Mouse (Mus musculus) heart, embryonic 12.5 days (tissue): ENCODE results near the gene Rasgrp3. TPM values are rescaled to one million over a fixed set of nuclear protein-coding genes. Genes with fewer than 3 reads are reported as not detected.

Experiments used
- ATAC-seq: fragments of 200-750 bp; cut with Nextera tagmentation; 2 replicates; pipeline ENCODE4 v1.8.0; 2017; ENCODE audit warnings: moderate TSS enrichment, moderate library complexity; ENCODE audit not compliant: insufficient number of reproducible peaks, low FRiP score
- H3K27ac ChIP-seq: fragments of 300-500 bp; sonication (generic); 2 replicates; pipeline ENCODE4 v1.5.1; 2016; ENCODE audit warnings: mild to moderate bottlenecking, moderate library complexity; ENCODE audit not compliant: poor library complexity, severe bottlenecking
- H3K27me3 ChIP-seq: fragments of 300-500 bp; sonication (generic); replicated peaks from 2 replicates; pipeline ENCODE4 v1.6.1; 2016; ENCODE audit warnings: mild to moderate bottlenecking, moderate library complexity
- H3K36me3 ChIP-seq: fragments of 300-500 bp; sonication (generic); 2 replicates; pipeline ENCODE4 v1.6.1; 2016; ENCODE audit warnings: mild to moderate bottlenecking, moderate library complexity
- H3K4me1 ChIP-seq: fragments of 300-500 bp; sonication (generic); replicated peaks from 2 replicates; pipeline ENCODE4 v1.6.1; 2016; ENCODE audit warnings: mild to moderate bottlenecking
- H3K4me2 ChIP-seq: fragments of 300-500 bp; sonication (generic); 2 replicates; pipeline ENCODE4 v1.6.1; 2016; ENCODE audit warnings: mild to moderate bottlenecking, moderate library complexity
- H3K4me3 ChIP-seq: fragments of 300-500 bp; sonication (generic); 2 replicates; pipeline ENCODE4 v1.5.1; 2016; ENCODE audit warnings: mild to moderate bottlenecking
- H3K9ac ChIP-seq: fragments of 300-500 bp; sonication (generic); 2 replicates; pipeline ENCODE4 v1.6.1; 2016; ENCODE audit warnings: mild to moderate bottlenecking, moderate library complexity
- H3K9me3 ChIP-seq: fragments of 300-500 bp; sonication (generic); replicated peaks from 2 replicates; pipeline ENCODE4 v1.6.1; 2016; ENCODE audit warnings: mild to moderate bottlenecking, moderate library complexity
- WGBS: fragments of 180-500 bp; shearing (Covaris S2); methylation state at CpG from one replicate; pipeline ENCODE4 v1.1.7; 2016; 5-methylcytosine and 5-hydroxymethylcytosine counted together
- polyA plus RNA-seq: library from polyadenylated mRNA; unstranded; fragments of >200 nt; fragmentation: Nextera tagmentation; extraction: Ambion mirVana; gene quantifications from 2 replicates; pipeline ENCODE4 v1.2.1, GENCODE M21; 2016

The Rasgrp3 gene
- polyA plus RNA-seq, 1 experiment from 2014 or later: 17.1 TPM

DNA sequence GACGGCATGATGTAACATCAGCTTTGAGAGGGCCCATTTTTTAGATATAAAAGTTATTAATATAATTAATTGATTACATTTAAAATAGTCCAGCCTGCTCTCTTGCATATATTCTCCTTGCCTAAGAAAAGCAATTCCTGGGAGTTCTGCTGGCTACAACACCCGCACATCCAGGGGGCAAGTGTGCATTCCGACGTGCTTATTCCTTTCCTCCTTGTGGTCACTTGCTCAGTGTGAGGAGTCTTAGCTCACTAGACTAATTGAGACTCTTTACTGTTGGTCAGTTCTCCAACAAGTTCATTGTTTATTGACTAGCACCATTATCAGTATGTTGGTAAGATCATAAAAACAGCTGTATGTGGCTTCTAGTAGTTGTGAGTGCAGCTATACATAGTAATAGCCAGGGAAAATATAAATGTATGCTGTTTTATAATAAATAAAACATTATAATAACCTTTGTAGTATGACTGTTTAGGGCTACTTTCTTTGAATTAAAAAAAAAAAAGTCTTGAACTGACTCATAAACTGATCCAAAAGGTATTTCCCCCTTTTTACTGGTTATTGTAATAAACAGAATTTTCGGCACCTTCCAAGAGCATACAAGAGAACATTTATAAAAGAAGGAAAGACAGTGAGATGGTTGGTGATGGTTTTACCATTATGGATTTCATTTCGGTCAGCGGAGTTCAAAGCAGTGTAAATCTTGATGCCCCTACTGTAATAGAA is 35.4 kb downstream of the Rasgrp3 start:
- 89% methylated on average over 7 of the region's 7 CpGs for WGBS
- H3K27me3 ChIP-seq: no peaks in the 10 kb centered on the region
- no peaks in the 10 kb centered on the region for H3K36me3 ChIP-seq
- no peak overlapping the region for H3K4me2 ChIP-seq
- ATAC-seq: no peak
- peaks cover 18% of the 10 kb centered on the region for H3K4me1 ChIP-seq
- no peak overlapping the region for H3K4me3 ChIP-seq
- H3K9ac ChIP-seq: no peak overlapping the region
- no peaks in the 10 kb centered on the region for H3K9me3 ChIP-seq
- H3K27ac ChIP-seq: no peak overlapping the region

DNA sequence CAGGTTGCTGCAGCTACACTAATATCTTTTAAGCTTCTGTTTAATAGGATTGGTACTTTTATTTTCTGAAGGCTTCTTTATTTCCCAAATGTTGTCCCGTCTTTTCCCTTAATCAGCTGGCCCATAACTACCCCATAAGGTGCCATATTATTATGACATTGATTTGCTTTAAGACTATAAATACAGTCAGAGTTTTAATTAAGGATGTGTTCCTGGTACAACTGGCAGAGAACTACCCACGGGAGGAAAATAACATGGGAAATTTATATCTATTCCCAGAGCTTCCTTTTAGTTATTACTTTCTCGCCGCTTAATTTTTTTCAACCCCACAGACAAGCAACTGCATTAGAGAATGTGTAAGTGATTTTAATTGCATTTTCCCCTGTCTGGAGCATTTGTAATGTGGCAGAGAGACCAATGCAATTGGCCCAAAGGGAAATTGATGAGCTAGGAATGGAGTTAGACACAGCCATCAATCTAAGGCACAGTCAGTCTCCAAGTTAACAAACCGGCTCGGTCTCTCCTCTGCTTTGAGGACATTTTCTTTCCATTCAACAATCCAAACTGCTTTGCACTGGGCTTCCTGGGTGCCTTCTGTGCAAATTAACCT is 36.1 kb downstream of the Rasgrp3 start:
- no peak overlapping the region for H3K9ac ChIP-seq
- WGBS: 81% methylated on average over 6 of the region's 6 CpGs
- no peaks in the 10 kb centered on the region for H3K36me3 ChIP-seq
- H3K27me3 ChIP-seq: no peaks in the 10 kb centered on the region
- no peak overlapping the region for H3K4me2 ChIP-seq
- ATAC-seq: no peak
- H3K27ac ChIP-seq: peak overlapping the region; percentile 53
- H3K4me3 ChIP-seq: no peak overlapping the region
- no peaks in the 10 kb centered on the region for H3K9me3 ChIP-seq
- peaks cover 20% of the 10 kb centered on the region for H3K4me1 ChIP-seq

- Histone ChIP-seq H3K27me3 (no peaks in the 10 kb centered on the region), H3K9ac (no peak overlapping the region), H3K4me2 (no peak overlapping the region), H3K4me1 (peaks cover 22% of the 10 kb centered on the region), H3K9me3 (no peaks in the 10 kb centered on the region), H3K36me3 (no peaks in the 10 kb centered on the region), H3K27ac (peak overlapping the region; percentile 53), H3K4me3 (no peak overlapping the region)
- 37% methylated on average over 2 of the region's 2 CpGs for WGBS
- 0 out of 2 replicates have a peak, but pooled peaks have one; percentile 6 for ATAC-seq
Measured at GRCm38 (mm10) chr17:75472379-75472778, 36.7 kb downstream of the Rasgrp3 start.

DNA sequence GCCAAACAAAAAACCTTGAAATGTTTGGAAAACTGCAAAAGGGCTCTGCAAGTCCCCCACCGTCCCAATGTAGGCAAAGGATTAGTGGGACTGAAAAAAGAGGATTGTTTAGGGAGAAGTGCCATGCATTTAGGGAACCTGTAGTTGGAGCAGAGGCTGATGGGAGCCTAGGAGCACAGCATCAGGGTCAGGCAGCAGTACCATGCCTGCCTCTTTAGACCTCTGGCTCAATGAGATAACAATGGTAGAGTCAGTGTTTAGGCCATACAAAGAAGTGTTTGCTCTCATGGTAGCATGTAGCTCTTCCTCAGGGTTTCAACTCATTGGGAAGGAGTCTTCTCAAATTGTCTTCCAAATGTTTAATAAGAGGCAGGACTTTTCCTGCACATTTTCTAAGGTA is 40.3 kb downstream of the Rasgrp3 start:
- no peak for ATAC-seq
- no peak overlapping the region for H3K27ac ChIP-seq
- H3K27me3 ChIP-seq: no peaks in the 10 kb centered on the region
- no peak overlapping the region for H3K9ac ChIP-seq
- peaks cover 25% of the 10 kb centered on the region for H3K4me1 ChIP-seq
- H3K9me3 ChIP-seq: no peaks in the 10 kb centered on the region
- no peak overlapping the region for H3K4me2 ChIP-seq
- no peak overlapping the region for H3K4me3 ChIP-seq
- 70% methylated on average over 1 of the region's 1 CpGs for WGBS
- no peaks in the 10 kb centered on the region for H3K36me3 ChIP-seq

- Histone ChIP-seq H3K27ac (no peak overlapping the region), H3K36me3 (0 out of 2 replicates have a peak, but pooled peaks cover 3% of the 10 kb centered on the region), H3K4me3 (no peak overlapping the region), H3K4me2 (no peak overlapping the region), H3K27me3 (no peaks in the 10 kb centered on the region), H3K4me1 (peaks cover 25% of the 10 kb centered on the region), H3K9me3 (peaks cover 2% of the 10 kb centered on the region), H3K9ac (no peak overlapping the region)
- ATAC-seq: no peak
- WGBS: 34% methylated on average over 4 of the region's 4 CpGs
Measured at GRCm38 (mm10) chr17:75476736-75477416, 41.2 kb downstream of the Rasgrp3 start.

GRCm38 (mm10) chr17:75477655-75478054 is 42.0 kb downstream of the Rasgrp3 start:
- no peak overlapping the region for H3K27ac ChIP-seq
- H3K9ac ChIP-seq: no peak overlapping the region
- H3K4me3 ChIP-seq: no peak overlapping the region
- 69% methylated on average over 3 of the region's 3 CpGs for WGBS
- no peak for ATAC-seq
- 0 out of 2 replicates have a peak, but pooled peaks cover 3% of the 10 kb centered on the region for H3K36me3 ChIP-seq
- no peaks in the 10 kb centered on the region for H3K27me3 ChIP-seq
- H3K4me2 ChIP-seq: no peak overlapping the region
- peaks cover 18% of the 10 kb centered on the region for H3K4me1 ChIP-seq
- peaks cover 6% of the 10 kb centered on the region for H3K9me3 ChIP-seq

DNA sequence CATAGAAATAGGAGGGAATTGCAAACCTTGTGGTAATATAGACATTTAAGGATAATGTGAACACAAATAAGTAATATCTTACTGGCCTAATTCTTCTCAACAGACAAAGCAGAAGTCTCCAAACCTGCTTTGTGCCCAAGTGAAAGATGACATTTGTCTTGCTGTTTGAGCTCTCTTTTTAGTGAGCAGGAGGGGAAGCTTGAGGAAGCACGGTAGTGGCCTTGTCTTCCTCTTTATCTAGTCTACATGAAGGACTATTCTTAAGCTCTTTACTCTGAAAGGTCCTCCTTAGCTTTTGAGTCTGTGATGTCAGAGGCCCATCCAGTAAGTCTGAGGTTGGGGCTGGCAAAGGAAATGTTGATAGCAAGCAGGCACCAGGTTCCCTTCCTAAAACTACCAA is 43.1 kb downstream of the Rasgrp3 start:
- Histone ChIP-seq H3K9ac (no peak overlapping the region), H3K36me3 (0 out of 2 replicates have a peak, but pooled peaks cover 3% of the 10 kb centered on the region), H3K4me3 (no peak overlapping the region), H3K27me3 (no peaks in the 10 kb centered on the region), H3K27ac (no peak overlapping the region), H3K4me2 (no peak overlapping the region), H3K9me3 (peaks cover 6% of the 10 kb centered on the region), H3K4me1 (peaks cover 12% of the 10 kb centered on the region)
- no peak for ATAC-seq
- 34% methylated on average over 1 of the region's 1 CpGs for WGBS

- WGBS: 90% methylated on average over 2 of the region's 2 CpGs
Measured at GRCm38 (mm10) chr17:75479663-75480062, 44.0 kb downstream of the Rasgrp3 start.

DNA sequence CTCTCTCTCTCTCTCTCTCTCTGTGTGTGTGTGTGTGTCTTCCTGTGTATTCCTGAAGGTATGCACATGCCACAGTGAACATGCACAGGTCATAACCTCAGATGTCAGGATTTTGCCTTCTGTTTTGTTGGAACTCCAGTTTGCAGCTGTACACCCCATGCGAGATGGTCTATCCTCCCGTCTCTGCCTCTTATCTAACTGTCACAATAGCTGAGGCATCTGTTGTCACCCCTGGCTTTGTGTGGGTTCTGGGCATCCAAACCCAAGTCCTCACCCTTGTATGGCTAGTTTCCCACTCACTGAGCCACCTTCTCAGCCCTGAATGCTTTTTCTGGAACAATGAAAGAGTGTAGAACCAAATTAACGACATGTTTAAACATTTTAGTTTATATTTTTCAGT is 44.7 kb downstream of the Rasgrp3 start:
- no peak overlapping the region for H3K4me3 ChIP-seq
- ATAC-seq: no peak

More at GRCm38 (mm10) chr17:75479663-75480062, 44.0 kb downstream of the Rasgrp3 start:
- H3K9ac ChIP-seq: no peak overlapping the region
- peaks cover 12% of the 10 kb centered on the region for H3K4me1 ChIP-seq
- no peak for ATAC-seq
- H3K27ac ChIP-seq: no peak overlapping the region
- no peak overlapping the region for H3K4me3 ChIP-seq
- H3K27me3 ChIP-seq: no peaks in the 10 kb centered on the region
- peaks cover 6% of the 10 kb centered on the region for H3K9me3 ChIP-seq
- H3K4me2 ChIP-seq: no peak overlapping the region
- H3K36me3 ChIP-seq: 0 out of 2 replicates have a peak, but pooled peaks cover 3% of the 10 kb centered on the region

DNA sequence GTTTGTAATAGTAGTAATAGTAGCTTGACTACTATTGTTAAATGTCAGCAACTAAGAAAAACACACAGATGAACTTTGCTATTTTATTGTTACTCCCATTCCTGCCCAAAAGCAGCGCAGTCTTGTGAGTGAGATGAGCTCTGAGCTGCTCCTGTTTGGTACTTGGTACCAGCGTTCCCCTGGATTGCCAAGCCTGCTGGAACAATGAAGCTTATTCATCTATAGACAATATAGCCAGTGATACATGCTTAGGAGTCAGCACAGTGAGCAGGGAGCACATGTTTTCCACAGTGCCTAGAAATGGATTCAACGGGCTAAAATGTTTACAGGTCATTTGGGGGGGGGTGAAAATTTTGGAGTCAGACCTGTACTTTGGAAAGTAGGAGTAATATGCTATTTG is 50.5 kb downstream of the Rasgrp3 start:
- 71% methylated on average over 3 of the region's 3 CpGs for WGBS
- Histone ChIP-seq H3K4me1 (no peaks in the 10 kb centered on the region), H3K27me3 (no peaks in the 10 kb centered on the region), H3K27ac (no peak overlapping the region), H3K36me3 (0 out of 2 replicates have a peak, but pooled peaks cover 3% of the 10 kb centered on the region), H3K4me3 (no peak overlapping the region), H3K4me2 (no peak overlapping the region), H3K9me3 (peaks cover 6% of the 10 kb centered on the region), H3K9ac (no peak overlapping the region)
- no peak for ATAC-seq

More for the DNA sequence above, 44.7 kb downstream of the Rasgrp3 start:
- Histone ChIP-seq H3K9me3 (peaks cover 6% of the 10 kb centered on the region), H3K27me3 (no peaks in the 10 kb centered on the region), H3K4me1 (peaks cover 12% of the 10 kb centered on the region), H3K36me3 (0 out of 2 replicates have a peak, but pooled peaks cover 3% of the 10 kb centered on the region), H3K4me2 (no peak overlapping the region), H3K27ac (no peak overlapping the region), H3K9ac (no peak overlapping the region)
- 47% methylated on average over 3 of the region's 3 CpGs for WGBS

- H3K9me3 ChIP-seq: no peaks in the 10 kb centered on the region
- ATAC-seq: no peak
- peaks cover 15% of the 10 kb centered on the region; the same call in 1 of the 2 replicates for H3K4me1 ChIP-seq
- H3K27me3 ChIP-seq: no peaks in the 10 kb centered on the region
- WGBS: 68% methylated on average over 4 of the region's 4 CpGs
- no peak overlapping the region for H3K9ac ChIP-seq
- no peaks in the 10 kb centered on the region for H3K36me3 ChIP-seq
- no peak overlapping the region for H3K27ac ChIP-seq
- no peak overlapping the region for H3K4me2 ChIP-seq
- H3K4me3 ChIP-seq: no peak overlapping the region
Measured at GRCm38 (mm10) chr17:75495213-75495612, 59.5 kb downstream of the Rasgrp3 start.
